Mouse (Mus musculus) stomach, embryonic 15.5 days (tissue): ENCODE data around the gene Otud7a. TPM values are rescaled to one million over a fixed set of nuclear protein-coding genes. Genes with fewer than 3 reads are reported as not detected.
A peak's percentile ranks its signal among the peaks of the same experiment; 100 is the strongest.

Source experiments
- ATAC-seq: fragments of 200-750 bp; cut with Nextera tagmentation; 2 replicates; pipeline ENCODE4 v1.8.0; 2017; ENCODE audit warnings: low read depth, moderate number of reproducible peaks, moderate TSS enrichment; ENCODE audit not compliant: insufficient read depth, low FRiP score
- H3K27ac ChIP-seq: fragments of 300-500 bp; sonication (generic); 2 replicates; pipeline ENCODE4 v1.5.1; 2015; ENCODE audit warnings: mild to moderate bottlenecking, inconsistent platforms
- H3K27me3 ChIP-seq: fragments of 300-500 bp; sonication (generic); replicated peaks from 2 replicates; pipeline ENCODE4 v1.6.1; 2015; ENCODE audit warnings: inconsistent platforms
- H3K36me3 ChIP-seq: fragments of 300-500 bp; sonication (generic); 2 replicates; pipeline ENCODE4 v1.6.1; 2015; ENCODE audit warnings: inconsistent platforms
- H3K4me1 ChIP-seq: fragments of 300-500 bp; sonication (generic); 2 replicates; pipeline ENCODE4 v1.6.1; 2015; ENCODE audit warnings: inconsistent platforms
- H3K4me2 ChIP-seq: fragments of 300-500 bp; sonication (generic); 2 replicates; pipeline ENCODE4 v1.6.1; 2015; ENCODE audit warnings: mild to moderate bottlenecking, inconsistent platforms
- H3K4me3 ChIP-seq: fragments of 300-500 bp; sonication (generic); replicated peaks from 2 replicates; pipeline ENCODE4 v1.5.1; 2015; ENCODE audit warnings: inconsistent platforms
- H3K9ac ChIP-seq: fragments of 300-500 bp; sonication (generic); 2 replicates; pipeline ENCODE4 v1.6.1; 2015; ENCODE audit warnings: inconsistent platforms
- H3K9me3 ChIP-seq: fragments of 300-500 bp; sonication (generic); 2 replicates; pipeline ENCODE4 v1.6.1; 2016; ENCODE audit warnings: inconsistent platforms
- WGBS: fragments of 180-500 bp; shearing (Covaris S2); methylation state at CpG from one replicate; pipeline ENCODE4 v1.1.7; 2015; 5-methylcytosine and 5-hydroxymethylcytosine counted together
- polyA plus RNA-seq: library from polyadenylated mRNA; unstranded; fragments of >200 nt; fragmentation: Nextera tagmentation; extraction: Ambion mirVana; gene quantifications from 2 replicates; pipeline ENCODE4 v1.2.1, GENCODE M21; 2015

Otud7a gene
- polyA plus RNA-seq, 1 experiment from 2014 or later, result 0.46 TPM

GRCm38 (mm10) chr7:63757678-63758239 lies 313.2 kb downstream of the Otud7a start:
- Histone ChIP-seq H3K27ac (no peak overlapping the region), H3K27me3 (peaks cover 75% of the 10 kb centered on the region), H3K4me1 (peaks cover 22% of the 10 kb centered on the region), H3K36me3 (no peaks in the 10 kb centered on the region), H3K9me3 (no peaks in the 10 kb centered on the region), H3K4me3 (peak overlapping the region; percentile 42), H3K4me2 (peak overlapping the region; percentile 82), H3K9ac (no peak overlapping the region)
- no peak for ATAC-seq
- 2% methylated on average over 76 of the region's 85 CpGs for WGBS

- H3K9ac ChIP-seq, result no peak overlapping the region
- no peaks in the 10 kb centered on the region for H3K9me3 ChIP-seq
- peak overlapping the region; percentile 82 for H3K4me2 ChIP-seq
- H3K27me3 ChIP-seq, result peaks cover 75% of the 10 kb centered on the region
- ATAC-seq, result no peak
- peak overlapping the region; percentile 42 for H3K4me3 ChIP-seq
- WGBS, result under 1% methylated on average over 94 of the region's 97 CpGs
- no peak overlapping the region for H3K27ac ChIP-seq
- H3K36me3 ChIP-seq, result no peaks in the 10 kb centered on the region
- peaks cover 22% of the 10 kb centered on the region for H3K4me1 ChIP-seq
Observed at GRCm38 (mm10) chr7:63758240-63758826, 313.8 kb downstream of the Otud7a start.

GRCm38 (mm10) chr7:63759606-63760005 lies 315.1 kb downstream of the Otud7a start:
- Histone ChIP-seq H3K9ac (no peak overlapping the region), H3K4me3 (no peak overlapping the region), H3K4me1 (peaks cover 18% of the 10 kb centered on the region), H3K4me2 (no peak overlapping the region), H3K27ac (no peak overlapping the region), H3K36me3 (no peaks in the 10 kb centered on the region), H3K9me3 (no peaks in the 10 kb centered on the region), H3K27me3 (peaks cover 63% of the 10 kb centered on the region)
- no peak for ATAC-seq
- 26% methylated on average over 5 of the region's 5 CpGs for WGBS

GRCm38 (mm10) chr7:63762529-63762928 lies 318.0 kb downstream of the Otud7a start:
- no peak for ATAC-seq
- Histone ChIP-seq H3K27ac (no peak overlapping the region), H3K4me1 (peaks cover 11% of the 10 kb centered on the region; the same call in 1 of the 2 replicates), H3K9ac (no peak overlapping the region), H3K9me3 (no peaks in the 10 kb centered on the region), H3K4me2 (no peak overlapping the region), H3K4me3 (no peak overlapping the region), H3K27me3 (peaks cover 35% of the 10 kb centered on the region), H3K36me3 (no peaks in the 10 kb centered on the region)
- WGBS, result 82% methylated on average over 3 of the region's 3 CpGs

- Histone ChIP-seq H3K4me2 (no peak overlapping the region), H3K27me3 (no peaks in the 10 kb centered on the region), H3K9ac (no peak overlapping the region), H3K9me3 (no peaks in the 10 kb centered on the region), H3K4me3 (no peak overlapping the region), H3K27ac (no peak overlapping the region), H3K4me1 (no peaks in the 10 kb centered on the region), H3K36me3 (no peaks in the 10 kb centered on the region)
- no peak for ATAC-seq
- 55% methylated on average over 5 of the region's 5 CpGs for WGBS
Observed at GRCm38 (mm10) chr7:63768398-63769029, 324.0 kb downstream of the Otud7a start.

- no peak overlapping the region for H3K27ac ChIP-seq
- no peaks in the 10 kb centered on the region for H3K9me3 ChIP-seq
- H3K27me3 ChIP-seq, result no peaks in the 10 kb centered on the region
- 90% methylated on average over 1 of the region's 1 CpGs for WGBS
- no peaks in the 10 kb centered on the region for H3K4me1 ChIP-seq
- H3K4me3 ChIP-seq, result no peak overlapping the region
- no peak for ATAC-seq
- H3K9ac ChIP-seq, result no peak overlapping the region
- no peaks in the 10 kb centered on the region for H3K36me3 ChIP-seq
- no peak overlapping the region for H3K4me2 ChIP-seq
Observed at GRCm38 (mm10) chr7:63773268-63773667, 328.7 kb downstream of the Otud7a start.

- 77% methylated on average over 1 of the region's 1 CpGs for WGBS
- H3K27ac ChIP-seq, result no peak overlapping the region
Observed at GRCm38 (mm10) chr7:63774291-63774690, 329.7 kb downstream of the Otud7a start.

GRCm38 (mm10) chr7:63777328-63777727 lies 332.8 kb downstream of the Otud7a start:
- 84% methylated on average over 4 of the region's 4 CpGs for WGBS
- Histone ChIP-seq H3K9ac (no peak overlapping the region), H3K27ac (no peak overlapping the region), H3K4me1 (no peaks in the 10 kb centered on the region), H3K9me3 (no peaks in the 10 kb centered on the region), H3K4me2 (no peak overlapping the region), H3K4me3 (no peak overlapping the region), H3K36me3 (no peaks in the 10 kb centered on the region), H3K27me3 (no peaks in the 10 kb centered on the region)
- ATAC-seq, result no peak

More at GRCm38 (mm10) chr7:63774291-63774690, 329.7 kb downstream of the Otud7a start:
- no peaks in the 10 kb centered on the region for H3K27me3 ChIP-seq
- no peak overlapping the region for H3K9ac ChIP-seq
- no peaks in the 10 kb centered on the region for H3K36me3 ChIP-seq
- H3K4me1 ChIP-seq, result no peaks in the 10 kb centered on the region
- H3K4me3 ChIP-seq, result no peak overlapping the region
- H3K4me2 ChIP-seq, result no peak overlapping the region
- no peaks in the 10 kb centered on the region for H3K9me3 ChIP-seq
- no peak for ATAC-seq

GRCm38 (mm10) chr7:63780821-63781220 lies 336.3 kb downstream of the Otud7a start:
- H3K36me3 ChIP-seq, result no peaks in the 10 kb centered on the region
- no peak for ATAC-seq
- no peaks in the 10 kb centered on the region for H3K27me3 ChIP-seq
- H3K27ac ChIP-seq, result no peak overlapping the region
- no peaks in the 10 kb centered on the region for H3K4me1 ChIP-seq
- no peak overlapping the region for H3K4me3 ChIP-seq
- H3K4me2 ChIP-seq, result no peak overlapping the region
- H3K9ac ChIP-seq, result no peak overlapping the region
- H3K9me3 ChIP-seq, result no peaks in the 10 kb centered on the region
- 81% methylated on average over 3 of the region's 3 CpGs for WGBS

GRCm38 (mm10) chr7:63789743-63790142 lies 345.2 kb downstream of the Otud7a start:
- no peaks in the 10 kb centered on the region for H3K27me3 ChIP-seq

GRCm38 (mm10) chr7:63796001-63796632 lies 351.6 kb downstream of the Otud7a start:
- no peaks in the 10 kb centered on the region for H3K9me3 ChIP-seq
- ATAC-seq, result no peak
- WGBS, result 35% methylated on average over 8 of the region's 8 CpGs
- H3K4me1 ChIP-seq, result 0 out of 2 replicates have a peak, but pooled peaks cover 2% of the 10 kb centered on the region
- H3K9ac ChIP-seq, result no peak overlapping the region
- no peak overlapping the region for H3K4me3 ChIP-seq
- no peak overlapping the region for H3K27ac ChIP-seq
- H3K27me3 ChIP-seq, result no peaks in the 10 kb centered on the region
- H3K36me3 ChIP-seq, result no peaks in the 10 kb centered on the region
- no peak overlapping the region for H3K4me2 ChIP-seq

More at GRCm38 (mm10) chr7:63789743-63790142, 345.2 kb downstream of the Otud7a start:
- H3K27ac ChIP-seq, result no peak overlapping the region
- H3K4me3 ChIP-seq, result no peak overlapping the region
- no peaks in the 10 kb centered on the region for H3K9me3 ChIP-seq
- H3K4me2 ChIP-seq, result no peak overlapping the region
- WGBS, result 77% methylated on average over 5 of the region's 5 CpGs
- no peaks in the 10 kb centered on the region for H3K36me3 ChIP-seq
- ATAC-seq, result no peak
- H3K9ac ChIP-seq, result no peak overlapping the region
- H3K4me1 ChIP-seq, result no peaks in the 10 kb centered on the region

GRCm38 (mm10) chr7:63798446-63798845 lies 353.9 kb downstream of the Otud7a start:
- WGBS, result 77% methylated on average over 3 of the region's 3 CpGs
- Histone ChIP-seq H3K9ac (no peak overlapping the region), H3K9me3 (no peaks in the 10 kb centered on the region), H3K36me3 (no peaks in the 10 kb centered on the region), H3K4me1 (0 out of 2 replicates have a peak, but pooled peaks cover 2% of the 10 kb centered on the region), H3K27ac (no peak overlapping the region), H3K4me3 (no peak overlapping the region), H3K4me2 (no peak overlapping the region), H3K27me3 (no peaks in the 10 kb centered on the region)
- no peak for ATAC-seq
